Mouse (Mus musculus) lung, postnatal 0 days (tissue): ENCODE results near the gene Cers3.

Experiments used
- CTCF ChIP-seq: IDR thresholded peaks from 2 replicates; pipeline ENCODE4 v1.5.1; 2016; ENCODE audit warnings: antibody characterized with exemption, mild to moderate bottlenecking
- EP300 ChIP-seq: IDR thresholded peaks from 2 replicates; pipeline ENCODE4 v1.6.1; 2016; ENCODE audit warnings: antibody characterized with exemption, mild to moderate bottlenecking, control low read depth

- TF ChIP-seq CTCF (no peak), EP300 (no peak)
Measured at GRCm38 (mm10) chr7:66729232-66729631, 14.1 kb upstream of the Cers3 start.
